In the genomic region with DNA sequence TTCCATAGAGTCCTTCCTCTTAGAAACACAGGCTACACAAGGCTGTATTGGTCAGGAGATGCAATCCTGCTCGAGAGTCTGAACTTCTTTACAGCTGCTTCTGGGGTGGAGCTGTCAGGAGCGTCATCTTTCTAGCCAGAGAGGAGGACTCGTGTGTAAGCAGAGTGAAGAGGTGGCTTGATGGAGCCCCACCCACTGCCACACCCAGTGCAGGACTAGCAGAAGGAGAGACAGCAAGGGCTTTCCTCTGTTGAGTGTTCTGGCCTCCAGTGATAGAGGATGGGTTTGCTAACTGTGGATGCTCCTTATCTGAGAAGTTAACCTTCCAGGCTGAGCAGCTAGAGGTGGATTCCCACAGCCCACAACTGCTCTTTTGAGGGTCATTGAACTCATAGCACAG, we compare ENCODE assay signal across 12 mouse cellular contexts.
DNase-seq lines count a peak whose midpoint lies in the region; ATAC-seq and TF ChIP-seq lines count a peak whose summit lies in the region.
"Had no signal": no experiment of that assay in that cellular context is flagged by ENCODE, and none has a peak within 500 bp of the region (broad histone marks: within the 10 kb centered on the region; RNA-seq: fewer than 3 reads in every experiment).

No protein-coding gene starts in this region.

- H3K36me3 ChIP-seq in heart, embryonic 11.5 days (ENCODE audit: control insufficient read depth, insufficient read depth, low read length) = no peaks in the 10 kb centered on the region
- no peaks in the 10 kb centered on the region for H3K36me3 ChIP-seq in heart, adult 2 months (ENCODE audit: control insufficient read depth, insufficient read depth, low read length)
- H3K36me3 ChIP-seq in intestine, postnatal 0 days (ENCODE audit: control insufficient read depth, insufficient read depth) = no peaks in the 10 kb centered on the region
- H3K36me3 ChIP-seq: hindbrain, embryonic 10.5 days had no signal

- H3K79me2 ChIP-seq in heart, adult 2 months (replicated peaks; ENCODE audit: control insufficient read depth, insufficient read depth, low read length) = no peaks in the 10 kb centered on the region

- TF ChIP-seq CTCF in heart, adult 2 months (IDR thresholded peaks at IDR 0.05) = no peak
- TF ChIP-seq CTCF in intestine, postnatal 0 days (IDR thresholded peaks at IDR 0.05; ENCODE audit: low read depth) = no peak

- H3K27ac ChIP-seq in heart, embryonic 11.5 days (ENCODE audit: low read depth, low read length) = no peak overlapping the region
- H3K27ac ChIP-seq in heart, adult 2 months = no peak overlapping the region
- no peak overlapping the region for H3K27ac ChIP-seq in intestine, postnatal 0 days (ENCODE audit: low read depth, low read length)
- H3K27ac ChIP-seq: forebrain, embryonic 13.5 days; hindbrain, embryonic 10.5 days; kidney, postnatal 0 days had no signal

- no peak overlapping the region for H3K4me3 ChIP-seq in heart, embryonic 11.5 days (ENCODE audit: low read depth, low read length)
- no peak overlapping the region for H3K4me3 ChIP-seq in heart, adult 2 months
- no peak overlapping the region for H3K4me3 ChIP-seq in intestine, postnatal 0 days (ENCODE audit: low read depth, low read length)
- H3K4me3 ChIP-seq: forebrain, embryonic 13.5 days; hindbrain, embryonic 10.5 days; megakaryocyte, embryonic 14.5 days had no signal

- no peak for TF ChIP-seq POLR2A in heart, adult 2 months (IDR thresholded peaks at IDR 0.05; ENCODE audit: insufficient read depth, low read depth, low read length)

- intact Hi-C loops in heart, adult 2 months (cut with DNase I) = no loop called here

- WGBS in heart, embryonic 11.5 days (ENCODE audit: insufficient replicate concordance) = 42% methylated on average over 3 of the region's 3 CpGs
- 60% methylated on average over 3 of the region's 3 CpGs for WGBS in heart, adult 2 months
- WGBS in intestine, postnatal 0 days = 33% methylated on average over 3 of the region's 3 CpGs

- H3K27me3 ChIP-seq in heart, embryonic 11.5 days (ENCODE audit: control insufficient read depth, insufficient read depth, low read length) = no peaks in the 10 kb centered on the region
- no peaks in the 10 kb centered on the region for H3K27me3 ChIP-seq in heart, adult 2 months (ENCODE audit: control insufficient read depth, insufficient read depth, low read length)
- no peaks in the 10 kb centered on the region for H3K27me3 ChIP-seq in intestine, postnatal 0 days (replicated peaks; ENCODE audit: control insufficient read depth, insufficient read depth, low read length)
- H3K27me3 ChIP-seq: forebrain, embryonic 13.5 days had no signal

- TF ChIP-seq EP300 in heart, adult 2 months (IDR thresholded peaks at IDR 0.05; ENCODE audit: insufficient read depth, low read depth, low read length) = no peak

- H3K9ac ChIP-seq in heart, embryonic 11.5 days (ENCODE audit: low read depth, low read length) = no peak overlapping the region
- H3K9ac ChIP-seq in heart, adult 2 months (ENCODE audit: low read depth, low read length) = no peak overlapping the region
- H3K9ac ChIP-seq in intestine, postnatal 0 days (ENCODE audit: low read depth, low read length) = no peak overlapping the region
- H3K9ac ChIP-seq: forebrain, embryonic 13.5 days had no signal

- no peak overlapping the region for H3K4me2 ChIP-seq in heart, embryonic 11.5 days
- no peak overlapping the region for H3K4me2 ChIP-seq in intestine, postnatal 0 days (replicated peaks; ENCODE audit: low read depth)
- H3K4me2 ChIP-seq: forebrain, embryonic 13.5 days had no signal

- DNase-seq in heart, adult 2 months = no peak
- DNase-seq in spleen, postnatal 10 days (ENCODE audit: low spot score in 2 of 2) = peak; percentile 68 to 90
- no peak for DNase-seq in retina, postnatal 1 day
- DNase-seq in frontal cortex, postnatal 14 days (ENCODE audit: low spot score in 2 of 2) = no peak
- no peak for DNase-seq in right cerebral cortex, postnatal 4 days

- ATAC-seq in heart, embryonic 11.5 days (replicated peaks; ENCODE audit: insufficient number of reproducible peaks, low FRiP score, low TSS enrichment) = peak; percentile 81
- peak; percentile 36 for ATAC-seq in activated CD4-positive, CD25-positive, alpha-beta regulatory T cell, adult 4 months
- ATAC-seq in intestine, postnatal 0 days = peak; percentile 10; the same call in 1 of the 2 replicates
- ATAC-seq: forebrain, embryonic 13.5 days had no signal

- no peaks in the 10 kb centered on the region for H3K4me1 ChIP-seq in heart, embryonic 11.5 days (ENCODE audit: control insufficient read depth, insufficient read depth, low read length)
- no peaks in the 10 kb centered on the region; the same call in 1 of the 2 replicates for H3K4me1 ChIP-seq in heart, adult 2 months (ENCODE audit: control insufficient read depth, insufficient read depth, low read length)
- no peaks in the 10 kb centered on the region; the same call in 1 of the 2 replicates for H3K4me1 ChIP-seq in intestine, postnatal 0 days (replicated peaks; ENCODE audit: control insufficient read depth, insufficient read depth, low read length)
- H3K4me1 ChIP-seq: forebrain, embryonic 13.5 days had no signal

- no peaks in the 10 kb centered on the region for H3K9me3 ChIP-seq in heart, embryonic 11.5 days (replicated peaks; ENCODE audit: control insufficient read depth, low read length)
- H3K9me3 ChIP-seq in intestine, postnatal 0 days (ENCODE audit: control insufficient read depth) = no peaks in the 10 kb centered on the region
- H3K9me3 ChIP-seq: forebrain, embryonic 13.5 days; hindbrain, embryonic 10.5 days; megakaryocyte, embryonic 14.5 days had no signal

Comparison
In these comparisons a context has a peak if more than half of its experiments do, and no peak if none do; other contexts are left out.
1. ATAC-seq: peak in every context shown above with its lines; median percentile 81 in heart, embryonic 11.5 days; 36 in activated CD4-positive, CD25-positive, alpha-beta regulatory T cell, adult 4 months; 10 in intestine, postnatal 0 days.
2. DNase-seq: peak in spleen, postnatal 10 days (2 of 2); none in heart, adult 2 months (0 of 2), retina, postnatal 1 day (single experiment), frontal cortex, postnatal 14 days (0 of 2) and right cerebral cortex, postnatal 4 days (single experiment).